ENCODE assay signal across 8 mouse cellular contexts in the genomic region with DNA sequence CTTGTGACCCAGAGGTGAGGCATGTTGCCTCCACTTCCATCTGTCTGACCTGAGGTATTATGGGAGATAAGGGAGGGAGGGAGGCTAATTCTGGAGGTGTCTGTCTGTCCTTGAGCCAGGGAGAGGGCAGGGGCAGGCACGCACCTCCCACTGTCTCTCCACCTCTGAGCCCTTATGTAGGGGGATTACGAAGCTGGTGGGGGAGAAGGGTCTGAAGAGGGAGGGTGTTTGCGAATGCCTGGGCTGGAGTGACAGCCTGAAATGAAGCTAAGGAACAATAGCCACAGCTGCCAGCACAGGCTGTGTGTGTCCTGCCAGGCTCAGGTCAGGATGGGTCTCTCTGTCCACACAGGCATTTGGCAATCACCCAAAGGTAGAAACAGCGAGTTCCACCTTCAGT. TPM values are rescaled to one million over a fixed set of nuclear protein-coding genes. Genes with fewer than 3 reads are reported as not detected.
DNase-seq lines count a peak whose midpoint lies in the region; ATAC-seq and TF ChIP-seq lines count a peak whose summit lies in the region.

No protein-coding gene starts in this region.

- H3K27ac ChIP-seq in forebrain, embryonic 12.5 days = 0 out of 2 replicates have a peak overlapping the region, but pooled peaks have one; percentile 8
- H3K27ac ChIP-seq in forebrain, embryonic 16.5 days (ENCODE audit: low read length) = no peak overlapping the region
- peak overlapping the region; percentile 94 for H3K27ac ChIP-seq in heart, embryonic 12.5 days (ENCODE audit: poor library complexity, severe bottlenecking)
- no peak overlapping the region for H3K27ac ChIP-seq in liver, embryonic 12.5 days

- H3K4me2 ChIP-seq in forebrain, embryonic 12.5 days = no peak overlapping the region
- H3K4me2 ChIP-seq in forebrain, embryonic 16.5 days (ENCODE audit: low read length) = no peak overlapping the region; the same call in 1 of the 2 replicates
- H3K4me2 ChIP-seq in heart, embryonic 12.5 days = peak overlapping the region; percentile 88
- peak overlapping the region; percentile 100 for H3K4me2 ChIP-seq in liver, embryonic 12.5 days

- peak overlapping the region; percentile 66 for H3K4me3 ChIP-seq in forebrain, embryonic 12.5 days (replicated peaks)
- no peak overlapping the region for H3K4me3 ChIP-seq in forebrain, embryonic 16.5 days (replicated peaks; ENCODE audit: low read length)
- H3K4me3 ChIP-seq in E14TG2a.4 (replicated peaks; ENCODE audit: low read length) = peak overlapping the region; percentile 94
- peak overlapping the region; percentile 89 for H3K4me3 ChIP-seq in heart, embryonic 12.5 days
- H3K4me3 ChIP-seq in liver, embryonic 12.5 days = no peak overlapping the region; the same call in 1 of the 2 replicates

- WGBS in forebrain, embryonic 12.5 days = 23% methylated on average over 4 of the region's 4 CpGs
- 19% methylated on average over 4 of the region's 4 CpGs for WGBS in forebrain, embryonic 16.5 days
- WGBS in heart, embryonic 12.5 days = 22% methylated on average over 4 of the region's 4 CpGs
- 40% methylated on average over 4 of the region's 4 CpGs for WGBS in liver, embryonic 12.5 days (ENCODE audit: insufficient replicate concordance)

- no peak for ATAC-seq in forebrain, embryonic 12.5 days (ENCODE audit: low FRiP score)
- no peak for ATAC-seq in forebrain, embryonic 16.5 days
- ATAC-seq in heart, embryonic 12.5 days (ENCODE audit: insufficient number of reproducible peaks, low FRiP score) = 0 out of 2 replicates have a peak, but pooled peaks have one; percentile 16
- ATAC-seq in liver, embryonic 12.5 days = no peak

- H3K9me3 ChIP-seq in forebrain, embryonic 12.5 days = no peaks in the 10 kb centered on the region
- H3K9me3 ChIP-seq in forebrain, embryonic 16.5 days (ENCODE audit: control insufficient read depth, low read length) = no peaks in the 10 kb centered on the region
- no peaks in the 10 kb centered on the region for H3K9me3 ChIP-seq in E14TG2a.4 (ENCODE audit: low read length)
- H3K9me3 ChIP-seq in heart, embryonic 12.5 days (replicated peaks) = no peaks in the 10 kb centered on the region
- H3K9me3 ChIP-seq in liver, embryonic 12.5 days (replicated peaks) = no peaks in the 10 kb centered on the region

- TF ChIP-seq CTCF in E14TG2a.4 (conservative IDR thresholded peaks at IDR 0.05; ENCODE audit: low read length) = no peak

- peaks cover 46% of the 10 kb centered on the region for H3K4me1 ChIP-seq in forebrain, embryonic 12.5 days
- H3K4me1 ChIP-seq in forebrain, embryonic 16.5 days (replicated peaks; ENCODE audit: control insufficient read depth, insufficient read depth, low read length) = peaks cover 29% of the 10 kb centered on the region
- peaks cover 62% of the 10 kb centered on the region for H3K4me1 ChIP-seq in E14TG2a.4 (replicated peaks; ENCODE audit: low read depth, low read length)
- peaks cover 45% of the 10 kb centered on the region for H3K4me1 ChIP-seq in heart, embryonic 12.5 days (replicated peaks)
- peaks cover 60% of the 10 kb centered on the region for H3K4me1 ChIP-seq in liver, embryonic 12.5 days

- peaks cover 5% of the 10 kb centered on the region for H3K36me3 ChIP-seq in forebrain, embryonic 12.5 days (replicated peaks)
- no peaks in the 10 kb centered on the region for H3K36me3 ChIP-seq in forebrain, embryonic 16.5 days (ENCODE audit: control insufficient read depth, insufficient read depth)
- peaks cover 23% of the 10 kb centered on the region for H3K36me3 ChIP-seq in E14TG2a.4 (ENCODE audit: insufficient read depth, low read length)
- peaks cover 9% of the 10 kb centered on the region for H3K36me3 ChIP-seq in heart, embryonic 12.5 days
- H3K36me3 ChIP-seq in liver, embryonic 12.5 days = peaks cover 9% of the 10 kb centered on the region

- peaks cover 16% of the 10 kb centered on the region for H3K27me3 ChIP-seq in forebrain, embryonic 12.5 days
- H3K27me3 ChIP-seq in forebrain, embryonic 16.5 days (replicated peaks; ENCODE audit: control insufficient read depth, insufficient read depth, low read length) = no peaks in the 10 kb centered on the region; the same call in 1 of the 2 replicates
- H3K27me3 ChIP-seq in E14TG2a.4 (ENCODE audit: insufficient read depth, low read length) = no peaks in the 10 kb centered on the region
- no peaks in the 10 kb centered on the region for H3K27me3 ChIP-seq in heart, embryonic 12.5 days (replicated peaks)
- H3K27me3 ChIP-seq in liver, embryonic 12.5 days (replicated peaks) = peaks cover 20% of the 10 kb centered on the region

- DNase-seq in adipocyte (ENCODE audit: low spot score) = no peak
- DNase-seq in cerebellum, postnatal 36 days = no peak
- no peak for DNase-seq in embryo, embryonic 10 days (ENCODE audit: low spot score)

- no peak overlapping the region for H3K9ac ChIP-seq in forebrain, embryonic 12.5 days
- H3K9ac ChIP-seq in forebrain, embryonic 16.5 days (replicated peaks; ENCODE audit: low read depth, low read length) = no peak overlapping the region
- H3K9ac ChIP-seq in heart, embryonic 12.5 days = peak overlapping the region; percentile 74
- H3K9ac ChIP-seq in liver, embryonic 12.5 days = peak overlapping the region; percentile 17; the same call in 1 of the 2 replicates

RNA-seq across cellular contexts. Expression of a gene that starts 2.7 kb away (rescaled TPM):
- polyA plus RNA-seq in forebrain, embryonic 12.5 days (2016; fragmentation: Nextera tagmentation; extraction: Ambion mirVana) = 4.8 and 5.3 TPM in 2 replicates
- polyA plus RNA-seq in forebrain, embryonic 16.5 days (2015; fragmentation: Nextera tagmentation; extraction: Ambion mirVana) = 3.0 and 3.6 TPM in 2 replicates
- 17.5 and 19.4 TPM in 2 replicates for polyA plus RNA-seq in heart, embryonic 12.5 days (2016; fragmentation: Nextera tagmentation; extraction: Ambion mirVana)
- polyA plus RNA-seq in liver, embryonic 12.5 days (2016; fragmentation: Nextera tagmentation; extraction: Ambion mirVana) = 1.7 and 1.9 TPM in 2 replicates

RNA-seq across cellular contexts. Expression of a gene that starts 3.0 kb away (rescaled TPM):
- polyA plus RNA-seq in forebrain, embryonic 12.5 days (2016; fragmentation: Nextera tagmentation; extraction: Ambion mirVana) = 24.7 and 24.8 TPM in 2 replicates
- 23.1 and 26.4 TPM in 2 replicates for polyA plus RNA-seq in forebrain, embryonic 16.5 days (2015; fragmentation: Nextera tagmentation; extraction: Ambion mirVana)
- polyA plus RNA-seq in heart, embryonic 12.5 days (2016; fragmentation: Nextera tagmentation; extraction: Ambion mirVana) = 17.6 and 18.4 TPM in 2 replicates
- 19.5 and 19.9 TPM in 2 replicates for polyA plus RNA-seq in liver, embryonic 12.5 days (2016; fragmentation: Nextera tagmentation; extraction: Ambion mirVana)

RNA-seq across cellular contexts. Expression of a gene that starts 17.7 kb away (rescaled TPM):
- polyA plus RNA-seq in forebrain, embryonic 12.5 days (2016; fragmentation: Nextera tagmentation; extraction: Ambion mirVana) = 89.7 and 100 TPM in 2 replicates
- polyA plus RNA-seq in forebrain, embryonic 16.5 days (2015; fragmentation: Nextera tagmentation; extraction: Ambion mirVana) = 79.3 and 85.9 TPM in 2 replicates
- 59.2 and 66.0 TPM in 2 replicates for polyA plus RNA-seq in heart, embryonic 12.5 days (2016; fragmentation: Nextera tagmentation; extraction: Ambion mirVana)
- polyA plus RNA-seq in liver, embryonic 12.5 days (2016; fragmentation: Nextera tagmentation; extraction: Ambion mirVana) = 25.8 and 31.5 TPM in 2 replicates

RNA-seq across cellular contexts. Expression of a gene that starts 19.5 kb away (rescaled TPM):
- polyA plus RNA-seq in forebrain, embryonic 12.5 days (2016; fragmentation: Nextera tagmentation; extraction: Ambion mirVana) = 23.3 and 23.7 TPM in 2 replicates
- polyA plus RNA-seq in forebrain, embryonic 16.5 days (2015; fragmentation: Nextera tagmentation; extraction: Ambion mirVana) = 25.3 and 28.5 TPM in 2 replicates
- polyA plus RNA-seq in heart, embryonic 12.5 days (2016; fragmentation: Nextera tagmentation; extraction: Ambion mirVana) = 15.9 and 17.5 TPM in 2 replicates
- polyA plus RNA-seq in liver, embryonic 12.5 days (2016; fragmentation: Nextera tagmentation; extraction: Ambion mirVana) = 9.9 and 10.9 TPM in 2 replicates

RNA-seq across cellular contexts. Expression of a gene that starts 41.6 kb away (rescaled TPM):
- 2.8 and 5.4 TPM in 2 replicates for polyA plus RNA-seq in forebrain, embryonic 12.5 days (2016; fragmentation: Nextera tagmentation; extraction: Ambion mirVana)
- 2.2 and 2.5 TPM in 2 replicates for polyA plus RNA-seq in forebrain, embryonic 16.5 days (2015; fragmentation: Nextera tagmentation; extraction: Ambion mirVana)
- 4.2 and 4.6 TPM in 2 replicates for polyA plus RNA-seq in heart, embryonic 12.5 days (2016; fragmentation: Nextera tagmentation; extraction: Ambion mirVana)
- polyA plus RNA-seq in liver, embryonic 12.5 days (2016; fragmentation: Nextera tagmentation; extraction: Ambion mirVana) = 0.58 and 1.2 TPM in 2 replicates

Comparison
In these comparisons a context has a peak if more than half of its experiments do, and no peak if none do; other contexts are left out.
1. H3K27ac ChIP-seq: peak in forebrain, embryonic 12.5 days (single experiment) and heart, embryonic 12.5 days (single experiment); none in forebrain, embryonic 16.5 days (single experiment) and liver, embryonic 12.5 days (single experiment).
2. H3K4me3 ChIP-seq: peak in forebrain, embryonic 12.5 days (single experiment), E14TG2a.4 (single experiment) and heart, embryonic 12.5 days (single experiment); none in forebrain, embryonic 16.5 days (single experiment) and liver, embryonic 12.5 days (single experiment).
3. H3K4me2 ChIP-seq: peak in heart, embryonic 12.5 days (single experiment) and liver, embryonic 12.5 days (single experiment); none in forebrain, embryonic 12.5 days (single experiment) and forebrain, embryonic 16.5 days (single experiment).
4. H3K9ac ChIP-seq: peak in heart, embryonic 12.5 days (single experiment) and liver, embryonic 12.5 days (single experiment); none in forebrain, embryonic 12.5 days (single experiment) and forebrain, embryonic 16.5 days (single experiment).